ENCODE assay signal across 25 mouse cellular contexts in genomic region chr16:26471254-26471653, GRCm38 (mm10). TPM values are rescaled to one million over a fixed set of nuclear protein-coding genes. Genes with fewer than 3 reads are reported as not detected.
"Had no signal": no experiment of that assay in that cellular context is flagged by ENCODE, and none has a peak within 500 bp of the region (broad histone marks: within the 10 kb centered on the region; RNA-seq: fewer than 3 reads in every experiment).

No protein-coding gene starts in this region.

- H3K4me3 ChIP-seq: lung, embryonic 15.5 days; megakaryocyte, embryonic 14.5 days; midbrain, embryonic 13.5 days; midbrain, embryonic 15.5 days; neural tube, embryonic 12.5 days; stomach, embryonic 15.5 days had no signal

- H3K4me1 ChIP-seq: lung, embryonic 15.5 days; megakaryocyte, embryonic 14.5 days; midbrain, embryonic 13.5 days; midbrain, embryonic 15.5 days; neural tube, embryonic 12.5 days; stomach, embryonic 15.5 days had no signal

- H3K9ac ChIP-seq: lung, embryonic 15.5 days; midbrain, embryonic 13.5 days; midbrain, embryonic 15.5 days; neural tube, embryonic 12.5 days; stomach, embryonic 15.5 days had no signal

- H3K9me3 ChIP-seq: lung, embryonic 15.5 days; megakaryocyte, embryonic 14.5 days; midbrain, embryonic 13.5 days; midbrain, embryonic 15.5 days; neural tube, embryonic 12.5 days; stomach, embryonic 15.5 days had no signal

- H3K27me3 ChIP-seq: lung, embryonic 15.5 days; megakaryocyte, embryonic 14.5 days; midbrain, embryonic 13.5 days; midbrain, embryonic 15.5 days; neural tube, embryonic 12.5 days; stomach, embryonic 15.5 days had no signal

- H3K4me2 ChIP-seq: lung, embryonic 15.5 days; midbrain, embryonic 11.5 days; midbrain, embryonic 13.5 days; midbrain, embryonic 15.5 days; neural tube, embryonic 12.5 days; stomach, embryonic 15.5 days had no signal

- DNase-seq: lung, adult 2 months; lung, postnatal 14 days; lung, postnatal 36 days; right cerebral cortex, postnatal 14 days; thymus, adult 2 months; thymus, postnatal 25 days; thymus, postnatal 4 days had no signal

- H3K27ac ChIP-seq: lung, embryonic 15.5 days; macrophage; midbrain, embryonic 13.5 days; midbrain, embryonic 15.5 days; neural tube, embryonic 12.5 days; stomach, embryonic 15.5 days; stomach, postnatal 0 days had no signal

- H3K36me3 ChIP-seq: lung, embryonic 15.5 days; midbrain, embryonic 13.5 days; midbrain, embryonic 15.5 days; neural tube, embryonic 12.5 days; stomach, embryonic 15.5 days had no signal

- ATAC-seq: lung, postnatal 0 days; midbrain, embryonic 13.5 days; midbrain, embryonic 15.5 days had no signal

RNA-seq across cellular contexts. Expression of gene Cldn16, which starts 8.3 kb away (rescaled TPM):
- total RNA-seq: megakaryocyte progenitor cell, adult 5-6 weeks; midbrain, postnatal 0 days; monocyte, adult 5-6 weeks; neutrophil, adult 5-6 weeks had no signal
- polyA plus RNA-seq: lung, adult 2 months; lung, embryonic 15.5 days; lung, postnatal 0 days; macrophage; midbrain, embryonic 11.5 days; midbrain, embryonic 13.5 days; midbrain, embryonic 15.5 days; midbrain, postnatal 0 days; neural tube, embryonic 12.5 days; neural tube, embryonic 14.5 days; spleen, adult 2 months; stomach, embryonic 15.5 days; stomach, postnatal 0 days; testis, adult 2 months; thymus, adult 2 months; urinary bladder, adult 2 months had no signal

RNA-seq across cellular contexts. Expression of gene Tmem207, which starts 55.3 kb away (rescaled TPM):
- total RNA-seq: megakaryocyte progenitor cell, adult 5-6 weeks; monocyte, adult 5-6 weeks had no signal
- polyA plus RNA-seq: lung, adult 2 months; lung, embryonic 15.5 days; lung, postnatal 0 days; macrophage; spleen, adult 2 months; stomach, embryonic 15.5 days; stomach, postnatal 0 days; testis, adult 2 months; thymus, adult 2 months; urinary bladder, adult 2 months had no signal
